Mouse (Mus musculus) hindlimb bud, embryonic 11.5 days (tissue): ENCODE measurements around the gene Plekhs1.
A peak's percentile ranks its signal among the peaks of the same experiment; 100 is the strongest.

ENCODE experiments used
- DNase-seq: peaks from one replicate; pipeline ENCODE4 v3.0.0-alpha.2; 2012; ENCODE audit warnings: low read depth, low spot score; ENCODE audit errors: extremely low spot score

Gene Plekhs1

GRCm38 (mm10) chr19:56461522-56462101, at the start of gene Plekhs1:
Gene Plekhs1, plus strand, starts transcription at chr19:56461640.
- DNase-seq, result no peak

- DNase-seq, result no peak
Measured at GRCm38 (mm10) chr19:56418404-56418803, 43.0 kb upstream of the Plekhs1 start.

DNA sequence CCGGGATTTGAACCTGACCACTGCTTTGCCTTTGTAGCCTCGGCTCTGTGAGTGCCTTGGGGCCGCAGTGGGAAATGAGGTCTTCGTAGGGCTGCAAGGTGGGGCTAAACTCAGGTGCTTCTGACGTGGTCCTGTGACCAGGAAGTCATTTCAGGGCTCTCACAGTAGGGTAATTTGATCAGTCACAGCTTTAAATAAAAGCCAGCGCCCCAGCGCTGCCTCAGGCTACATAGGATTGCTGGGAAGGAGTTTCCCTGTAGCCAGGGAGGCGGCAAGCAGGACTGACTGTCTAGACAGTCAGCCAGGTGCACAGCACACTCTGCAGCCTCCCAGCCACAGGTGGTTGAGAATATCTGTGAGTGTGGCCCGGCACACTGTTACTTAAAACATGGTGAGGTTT, 42.0 kb upstream of the Plekhs1 start:
- DNase-seq, result no peak

DNA sequence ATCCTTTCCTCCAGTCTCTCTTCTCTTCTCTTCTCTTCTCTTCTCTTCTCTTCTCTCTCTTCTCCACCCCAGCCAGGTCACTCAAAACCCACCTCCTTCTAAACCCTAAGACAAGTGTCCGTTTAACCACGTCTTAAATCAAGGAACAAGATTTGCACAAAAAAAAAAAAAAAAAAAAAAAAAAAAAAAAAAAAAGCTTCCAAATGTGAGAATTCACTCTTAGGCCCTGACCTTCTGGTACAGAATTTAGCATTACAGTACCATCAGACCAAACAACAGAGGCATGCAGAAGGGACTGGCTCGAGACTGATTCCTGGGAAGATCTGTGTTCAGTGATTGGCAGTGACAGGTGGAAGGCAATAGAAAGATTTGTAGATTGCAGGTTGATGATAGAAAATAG, 41.1 kb upstream of the Plekhs1 start:
- no peak for DNase-seq

- DNase-seq, result peak; percentile 83
Measured at GRCm38 (mm10) chr19:56422476-56423338, 38.7 kb upstream of the Plekhs1 start.

GRCm38 (mm10) chr19:56423370-56423769, 38.1 kb upstream of the Plekhs1 start:
- DNase-seq, result no peak

DNA sequence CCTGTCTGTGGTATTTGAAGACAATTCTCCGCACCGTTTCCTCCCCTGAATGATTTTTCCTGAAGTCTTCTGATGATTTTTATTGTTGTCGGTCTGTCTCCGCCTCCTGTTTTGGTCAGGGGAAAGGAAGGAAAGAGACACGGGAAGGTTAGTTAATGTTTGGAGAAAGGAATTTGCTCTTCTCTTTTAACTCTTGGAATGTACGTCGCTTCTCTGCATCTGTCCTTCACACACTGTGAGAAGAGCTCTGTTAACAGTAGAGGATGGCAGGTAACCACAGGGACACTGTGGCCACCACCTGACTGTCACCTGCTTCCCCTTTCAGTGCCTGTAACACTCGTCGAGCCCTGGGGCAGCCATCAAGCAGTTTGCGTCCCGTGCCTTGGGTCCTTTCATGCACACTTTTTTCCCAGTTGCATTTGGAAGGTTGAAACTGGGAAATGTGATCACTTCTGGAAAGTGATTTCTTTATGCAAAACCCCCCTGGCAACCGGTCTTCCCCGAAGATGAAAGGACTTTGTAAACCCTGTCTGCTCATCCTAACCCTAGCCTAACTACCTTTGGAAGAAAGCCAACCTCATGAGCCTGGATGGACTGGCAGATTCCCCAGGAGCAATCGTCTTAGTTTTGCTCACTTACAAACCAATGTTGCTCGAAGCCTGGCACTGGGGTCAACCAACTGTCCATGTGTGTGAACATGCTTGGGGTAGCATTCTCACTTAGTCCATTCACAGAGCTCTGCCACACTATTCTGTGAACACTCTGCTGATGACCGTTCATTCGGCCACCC, 36.6 kb upstream of the Plekhs1 start:
- no peak for DNase-seq

DNA sequence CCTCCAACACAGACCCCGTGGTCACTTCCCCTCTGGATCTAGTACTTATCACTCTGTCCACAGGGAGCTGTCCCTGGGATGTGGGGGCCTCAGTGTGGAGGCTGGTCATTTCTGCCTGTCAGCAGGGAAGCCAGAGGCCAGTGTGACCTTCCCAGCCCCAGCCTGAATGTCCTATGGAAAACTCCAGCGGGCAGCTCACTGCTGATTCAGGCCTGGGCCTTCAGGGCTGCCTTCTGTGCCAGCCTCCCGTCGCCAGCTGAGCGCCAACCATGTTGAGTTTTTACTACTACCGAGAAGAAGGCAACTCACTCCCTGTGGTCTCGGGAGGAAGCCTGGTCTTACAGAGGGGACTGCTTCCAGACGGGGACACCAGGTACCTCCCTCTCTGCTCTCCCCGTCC, 35.9 kb upstream of the Plekhs1 start:
- no peak for DNase-seq

GRCm38 (mm10) chr19:56430369-56430768, 31.1 kb upstream of the Plekhs1 start:
- no peak for DNase-seq

GRCm38 (mm10) chr19:56432706-56433105, 28.7 kb upstream of the Plekhs1 start:
- no peak for DNase-seq

GRCm38 (mm10) chr19:56433581-56433980, 27.9 kb upstream of the Plekhs1 start:
- DNase-seq, result no peak

- DNase-seq, result no peak
Measured at GRCm38 (mm10) chr19:56436380-56436779, 25.1 kb upstream of the Plekhs1 start.

GRCm38 (mm10) chr19:56438357-56439071, 22.9 kb upstream of the Plekhs1 start:
- no peak for DNase-seq

DNA sequence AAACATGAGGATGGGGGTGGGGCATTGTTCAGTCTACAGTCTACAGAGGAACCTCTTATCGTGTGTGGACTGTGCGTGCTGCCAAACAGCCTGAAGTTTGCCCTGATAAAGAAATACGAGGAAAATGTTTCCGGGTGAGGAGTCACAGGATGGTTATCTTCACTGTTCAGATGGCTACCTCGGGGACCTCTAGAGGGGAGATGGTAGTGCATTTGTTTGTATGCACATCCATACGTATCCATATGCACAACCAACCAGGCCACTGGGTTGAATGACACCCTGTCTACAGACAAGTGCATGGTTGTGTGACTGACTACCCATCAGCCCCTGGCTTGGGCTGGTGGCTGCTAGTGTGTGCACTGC, 22.4 kb upstream of the Plekhs1 start:
- no peak for DNase-seq

DNA sequence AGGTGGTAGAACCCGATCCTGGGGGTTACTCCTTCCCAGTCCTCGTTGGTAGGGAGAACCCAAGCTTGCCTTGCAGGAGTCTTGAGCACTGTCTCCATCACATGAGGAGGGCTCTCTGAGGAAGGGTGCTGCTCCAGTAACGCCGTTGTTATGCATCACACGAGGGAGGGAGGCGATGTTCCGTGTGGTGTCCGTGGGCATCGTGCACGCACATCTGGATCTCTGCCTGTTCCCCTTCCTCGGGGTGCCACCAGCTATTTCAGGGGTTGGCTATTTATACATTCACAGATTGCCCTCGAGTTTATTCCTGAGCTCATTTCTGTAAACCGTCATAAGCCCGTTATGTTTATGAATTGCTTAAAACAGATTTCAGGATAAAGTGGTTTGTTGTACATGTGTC, 18.0 kb upstream of the Plekhs1 start:
- DNase-seq, result no peak

DNA sequence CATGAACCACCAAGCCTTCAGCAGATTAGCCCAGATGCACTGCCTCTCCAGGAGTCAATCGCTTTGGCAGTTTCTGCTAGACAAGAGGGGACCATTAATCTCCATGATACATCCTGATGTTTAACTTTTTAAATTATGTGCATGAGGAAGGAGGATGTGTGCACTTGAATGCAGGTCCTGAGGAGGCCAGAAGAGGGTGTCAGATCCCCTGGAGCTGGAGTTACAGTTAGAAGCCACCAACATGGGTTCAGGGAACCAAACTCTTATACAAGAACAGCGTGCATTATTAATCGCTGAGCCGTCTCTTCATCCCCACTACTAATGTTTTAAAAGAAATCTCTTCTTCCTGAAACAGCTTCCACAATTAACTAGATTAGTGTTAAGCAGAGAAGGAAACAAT, 12.7 kb upstream of the Plekhs1 start:
- DNase-seq, result no peak

DNA sequence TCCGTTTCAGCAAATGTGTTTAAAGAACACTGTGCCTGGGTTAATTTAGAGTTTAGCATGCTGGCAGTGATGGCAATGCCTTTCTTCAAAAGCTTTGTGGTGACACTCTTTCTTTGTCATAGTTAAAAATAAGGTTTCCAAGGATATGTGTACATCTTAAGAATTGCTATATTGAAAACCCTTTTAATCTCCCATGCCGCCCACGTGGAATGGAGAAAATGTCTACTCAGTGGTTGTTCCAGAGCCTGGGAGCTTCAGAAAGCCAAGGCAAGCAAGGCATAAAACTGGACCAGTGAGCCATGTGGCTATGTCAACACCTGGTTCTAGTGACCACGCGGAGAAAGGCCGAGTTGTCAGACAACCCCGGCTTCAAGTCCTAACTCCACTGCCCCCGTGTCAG, 11.9 kb upstream of the Plekhs1 start:
- DNase-seq, result no peak

- no peak for DNase-seq
Measured at GRCm38 (mm10) chr19:56450892-56451291, 10.5 kb upstream of the Plekhs1 start.

- DNase-seq, result no peak
Measured at GRCm38 (mm10) chr19:56451867-56452266, 9.6 kb upstream of the Plekhs1 start.

GRCm38 (mm10) chr19:56452421-56452820, 9.0 kb upstream of the Plekhs1 start:
- no peak for DNase-seq

DNA sequence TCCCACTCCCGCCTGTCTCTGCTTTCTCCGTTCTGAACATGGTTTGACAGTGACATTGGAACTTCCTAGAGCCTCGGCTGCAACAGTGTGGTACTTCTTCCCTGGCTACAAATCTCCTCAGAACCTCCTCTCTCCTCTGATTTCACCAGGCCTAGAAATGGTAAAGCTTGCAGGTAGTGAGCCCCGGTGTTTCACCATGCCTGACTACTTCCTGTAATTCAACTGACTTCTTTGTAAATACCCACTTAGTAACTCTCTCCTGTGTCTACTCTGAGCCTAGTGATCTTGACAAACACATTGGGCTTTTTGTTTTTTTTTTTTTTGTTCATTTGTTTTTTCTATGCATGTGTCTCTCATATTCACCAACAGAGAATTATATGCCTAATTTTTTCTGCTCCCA, 6.6 kb upstream of the Plekhs1 start:
- DNase-seq, result no peak
